Mouse (Mus musculus) gastrocnemius, postnatal 4 days (tissue): ENCODE measurements around the gene Zw10. TPM values are rescaled to one million over a fixed set of nuclear protein-coding genes. Genes with fewer than 3 reads are reported as not detected.

ENCODE experiments used
- DNase-seq, 2 experiments: peaks; one replicate each; pipeline ENCODE4 v3.0.0; 2021 to 2022; ENCODE audit warnings: low spot score in 2 of 2, mixed read lengths in 2 of 2
- long read RNA-seq, 2 experiments: library from polyadenylated mRNA; stranded (forward); transcript quantifications; one replicate each; pipeline ENCODE4 v2.0.0; 2021
- total RNA-seq, 2 experiments: library from RNA; stranded (reverse); gene quantifications; 2 replicates each; pipeline ENCODE4 v1.2.3; 2021

Zw10 gene
- 10 to 100 TPM; 13.3 to 16.2 TPM for total RNA-seq
- long read RNA-seq, experiment 1, transcript Zw10-201 (16 exons, 2,863 nt), result major isoform, 10 of 17 reads
- long read RNA-seq, experiment 1, partial matches to known transcripts, result 2 of 17 reads
- long read RNA-seq, experiment 1, other reads (novel, unspliced or antisense), result 4 of 17 reads
- long read RNA-seq, experiment 2, transcript Zw10-201 (16 exons, 2,863 nt), result major isoform, 9 of 19 reads
- long read RNA-seq, experiment 2, partial matches to known transcripts, result 4 of 19 reads
- long read RNA-seq, experiment 2, other reads (novel, unspliced or antisense), result 5 of 19 reads

- peak; percentile 78 to 93 for DNase-seq
Observed at GRCm38 (mm10) chr9:49055333-49056205, at the start of gene Zw10. TSS of gene Zw10 (plus strand) at chr9:49055613.

DNA sequence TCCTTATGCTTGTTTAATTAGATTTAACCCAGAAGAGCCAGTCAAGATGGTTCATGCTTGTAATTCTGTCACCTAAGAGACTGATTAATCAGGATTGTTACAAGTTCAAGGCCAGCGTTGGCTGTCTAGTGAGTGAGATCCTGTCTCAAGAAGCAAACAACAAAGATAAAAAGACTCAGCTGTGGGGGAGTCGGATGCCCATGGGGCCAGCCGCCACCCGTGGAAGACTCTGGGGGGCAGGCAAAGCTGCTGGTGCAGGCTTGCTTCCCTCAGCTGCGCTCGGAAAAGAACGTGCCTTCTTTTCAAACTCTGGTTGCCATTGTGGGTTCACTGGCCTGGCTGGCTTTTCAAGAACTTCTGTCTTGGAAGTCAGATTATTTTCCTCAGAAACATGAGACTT lies 39.6 kb upstream of the Zw10 start:
- no peak for DNase-seq

DNA sequence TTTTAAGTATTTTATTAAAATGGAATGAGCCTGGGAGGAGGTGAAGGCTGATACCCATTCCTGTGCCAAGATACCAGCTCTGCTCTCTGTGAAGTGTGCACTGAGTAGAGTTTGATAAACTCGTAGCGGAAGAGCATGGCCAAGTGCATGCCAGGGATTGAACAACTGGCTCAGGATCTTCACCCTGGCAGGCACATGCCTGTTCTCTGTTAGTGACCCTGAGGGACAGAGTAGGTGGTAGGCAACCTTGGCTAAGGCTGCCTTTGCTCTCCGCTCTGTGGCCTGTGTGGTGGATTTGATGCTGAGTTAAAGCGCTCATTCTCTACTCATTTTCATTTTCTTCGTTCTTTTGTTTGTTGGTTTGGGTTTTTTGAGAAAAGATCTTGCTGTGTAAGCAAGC lies 34.1 kb upstream of the Zw10 start:
- DNase-seq, result no peak

- no peak for DNase-seq
Observed at GRCm38 (mm10) chr9:49023956-49024355, 31.5 kb upstream of the Zw10 start.

- no peak for DNase-seq
Observed at GRCm38 (mm10) chr9:49024529-49024928, 30.9 kb upstream of the Zw10 start.

DNA sequence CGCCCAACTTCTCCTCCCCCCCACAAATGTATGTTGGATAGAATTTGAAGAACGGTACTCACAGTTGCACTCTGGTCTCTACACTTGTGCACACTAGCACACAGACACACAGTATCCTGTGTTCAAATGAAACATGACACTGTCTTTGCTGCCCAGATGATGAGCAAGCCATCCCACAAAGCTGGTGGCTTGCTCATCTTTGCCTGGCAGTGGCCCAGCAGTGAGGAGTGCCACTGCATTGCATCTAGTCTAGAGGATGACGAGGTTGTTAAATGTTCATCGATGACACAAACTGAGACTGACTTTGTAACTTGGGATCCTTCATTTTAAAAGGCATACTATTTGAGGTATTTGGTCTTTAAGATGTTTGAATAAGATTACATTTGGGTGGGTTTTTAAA lies 20.6 kb upstream of the Zw10 start:
- DNase-seq, result no peak

DNA sequence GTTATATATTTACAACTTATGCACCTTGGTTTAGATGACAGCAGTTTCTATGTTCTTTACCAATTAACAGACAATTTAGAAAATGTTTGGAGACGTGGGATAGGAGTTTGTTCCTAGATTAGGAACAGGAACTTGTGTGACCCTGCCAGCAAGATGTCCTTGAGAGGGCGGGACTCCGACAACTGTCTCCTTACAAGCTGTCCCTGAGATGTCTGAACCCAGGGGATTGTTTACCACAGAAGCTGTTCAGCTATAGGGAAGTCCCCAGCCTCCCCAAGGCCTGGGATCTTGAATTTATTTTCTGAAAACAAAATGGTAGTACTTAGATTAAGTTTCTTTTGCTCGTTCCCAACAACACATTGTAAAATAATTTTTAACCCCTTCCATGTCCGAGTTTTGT lies 4.5 kb upstream of the Zw10 start:
- no peak for DNase-seq

GRCm38 (mm10) chr9:49051349-49051748 lies 4.1 kb upstream of the Zw10 start:
- DNase-seq, result peak in 1 of 2 experiments; percentile 53

DNA sequence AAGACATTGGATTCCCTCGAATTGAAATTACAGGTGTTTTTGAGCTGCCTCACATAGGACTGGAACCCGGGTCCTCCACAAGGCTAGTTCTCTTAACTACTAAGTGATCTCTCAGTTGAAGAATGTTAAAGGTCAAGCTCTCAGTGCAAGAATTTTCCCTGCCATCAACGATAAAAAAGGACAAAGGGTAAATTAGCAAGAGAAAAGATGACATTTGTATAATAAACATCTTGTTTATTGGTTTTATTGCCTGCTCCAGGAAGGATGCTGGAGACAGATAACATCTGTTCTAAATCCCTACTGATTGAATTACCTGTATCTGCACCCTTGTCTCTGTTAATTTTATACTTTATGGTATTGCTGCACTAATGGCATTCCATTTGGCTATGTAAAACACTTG lies 1.4 kb upstream of the Zw10 start:
- DNase-seq, result no peak

- no peak for DNase-seq
Observed at GRCm38 (mm10) chr9:49076847-49077246, 21.4 kb downstream of the Zw10 start.

DNA sequence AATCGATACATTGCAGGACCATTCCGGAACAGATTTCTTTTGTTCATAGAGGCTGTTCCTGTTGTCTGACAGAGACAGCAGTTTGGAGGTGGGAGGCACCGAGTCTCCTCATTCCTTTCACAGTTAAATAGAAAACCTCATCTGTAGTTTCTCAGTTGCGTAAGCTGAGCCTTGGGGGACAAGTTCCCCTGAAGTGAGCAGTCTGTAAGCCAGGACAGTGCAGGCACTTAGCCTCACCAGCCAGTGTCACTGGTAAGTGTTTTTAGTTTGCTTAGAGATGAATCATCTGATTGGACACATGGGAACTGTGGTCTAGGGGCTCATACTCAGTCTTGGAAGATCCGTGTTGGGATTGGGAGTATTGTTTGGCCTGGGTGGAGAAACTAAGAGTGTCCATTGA lies 25.7 kb downstream of the Zw10 start, which contains the start of gene Tmprss5:
TSS of gene Tmprss5 (plus strand) at position 154 of the 400 bp plus-strand sequence.
- no peak for DNase-seq

DNA sequence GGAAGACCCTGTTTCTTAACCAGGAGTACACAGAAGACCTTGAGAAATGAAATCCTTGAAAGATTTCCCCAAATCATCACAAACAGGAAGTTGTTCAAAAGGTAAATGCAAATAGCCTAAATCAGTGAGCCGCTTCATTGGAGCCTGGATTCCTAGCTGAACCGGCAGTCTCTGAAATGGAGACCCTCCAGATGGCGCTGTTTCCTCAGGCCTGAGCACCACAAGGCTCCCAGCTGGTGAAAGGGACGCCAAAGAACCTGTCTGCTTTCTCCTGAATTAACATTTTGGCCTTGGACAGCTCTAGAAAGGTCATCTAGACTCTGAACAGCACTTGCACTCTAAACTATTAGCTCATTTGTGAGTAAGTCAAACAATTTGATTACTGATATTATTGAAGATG lies 26.1 kb downstream of the Zw10 start:
- DNase-seq, result peak; percentile 40 to 71

- DNase-seq, result no peak
Observed at GRCm38 (mm10) chr9:49087317-49087716, 31.9 kb downstream of the Zw10 start.

DNA sequence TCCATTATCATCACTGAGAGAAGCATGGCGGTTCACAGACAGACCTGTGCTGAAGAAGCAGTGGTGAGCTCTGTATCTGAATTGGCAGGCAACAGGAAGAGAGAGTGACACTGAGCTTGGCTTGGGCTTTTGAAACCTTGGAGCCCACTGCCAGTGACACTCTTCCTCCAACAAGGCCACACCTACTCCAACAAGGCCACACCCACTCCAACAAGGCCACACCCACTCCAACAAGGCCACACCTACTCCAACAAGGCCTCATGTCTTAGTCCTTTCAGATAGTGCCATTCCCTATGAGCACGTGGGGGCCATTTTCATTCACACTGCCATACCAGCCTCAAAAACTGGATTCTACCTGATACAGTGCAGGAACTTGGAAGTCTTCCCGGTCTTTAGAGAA lies 43.5 kb downstream of the Zw10 start:
- no peak for DNase-seq

DNA sequence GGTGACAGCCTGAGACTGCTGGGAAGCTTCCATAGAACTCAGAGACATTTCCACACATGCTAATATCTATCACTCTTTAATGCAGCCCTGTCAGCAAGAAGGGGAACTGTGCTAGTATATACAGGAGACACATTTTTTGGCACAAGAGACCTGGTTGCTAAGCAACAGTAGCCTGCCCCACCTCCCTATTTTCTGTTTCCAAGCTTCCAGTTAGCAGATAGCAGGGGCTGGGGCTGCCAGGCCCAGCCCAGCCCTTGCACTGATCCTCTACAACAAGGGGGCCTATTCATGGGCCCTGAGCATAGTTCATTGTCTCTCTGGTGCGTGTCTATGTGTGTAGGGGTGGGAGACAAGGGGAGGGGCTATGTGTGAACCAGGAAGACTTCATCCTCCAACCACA lies 46.9 kb downstream of the Zw10 start:
- DNase-seq, result no peak

GRCm38 (mm10) chr9:49109101-49109500 lies 53.7 kb downstream of the Zw10 start:
- DNase-seq, result no peak

DNA sequence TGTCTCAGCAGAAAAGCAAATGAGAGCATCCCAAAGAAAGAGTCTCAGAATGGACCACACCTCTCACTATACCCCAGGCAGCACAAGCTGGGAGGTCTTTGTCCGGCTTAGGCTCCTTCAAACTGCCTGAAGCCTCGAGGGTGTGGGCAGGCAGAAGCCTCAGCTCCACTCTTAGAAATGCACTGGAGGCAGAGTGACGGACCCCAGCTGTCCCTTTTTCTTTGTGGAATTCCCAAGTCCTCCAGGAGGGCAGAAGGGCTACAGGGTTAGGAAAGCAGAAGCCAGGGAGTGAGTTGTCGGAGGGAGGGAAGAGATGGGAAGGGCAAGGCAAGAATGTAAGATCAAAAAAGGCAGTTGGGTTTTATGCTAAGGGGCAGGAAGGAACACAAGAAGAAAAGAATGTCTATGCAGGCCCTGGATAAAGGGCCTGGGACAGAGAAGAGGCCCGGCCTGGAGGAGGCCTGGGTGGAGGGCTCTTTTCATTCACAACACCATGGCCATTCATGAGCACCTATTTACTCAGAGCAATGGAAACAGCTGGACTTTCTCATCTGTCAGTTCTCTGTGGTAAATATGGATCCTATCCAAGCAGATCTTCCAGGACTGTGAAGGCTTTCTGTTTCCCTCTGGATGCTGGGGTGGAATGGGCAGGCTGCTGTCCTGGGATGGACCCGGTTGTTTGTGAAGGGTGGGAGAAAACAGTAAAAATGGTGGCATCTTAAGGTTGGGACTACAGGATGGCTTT lies 55.2 kb downstream of the Zw10 start:
- DNase-seq, result no peak

GRCm38 (mm10) chr9:49111296-49111695 lies 55.9 kb downstream of the Zw10 start:
- no peak for DNase-seq

DNA sequence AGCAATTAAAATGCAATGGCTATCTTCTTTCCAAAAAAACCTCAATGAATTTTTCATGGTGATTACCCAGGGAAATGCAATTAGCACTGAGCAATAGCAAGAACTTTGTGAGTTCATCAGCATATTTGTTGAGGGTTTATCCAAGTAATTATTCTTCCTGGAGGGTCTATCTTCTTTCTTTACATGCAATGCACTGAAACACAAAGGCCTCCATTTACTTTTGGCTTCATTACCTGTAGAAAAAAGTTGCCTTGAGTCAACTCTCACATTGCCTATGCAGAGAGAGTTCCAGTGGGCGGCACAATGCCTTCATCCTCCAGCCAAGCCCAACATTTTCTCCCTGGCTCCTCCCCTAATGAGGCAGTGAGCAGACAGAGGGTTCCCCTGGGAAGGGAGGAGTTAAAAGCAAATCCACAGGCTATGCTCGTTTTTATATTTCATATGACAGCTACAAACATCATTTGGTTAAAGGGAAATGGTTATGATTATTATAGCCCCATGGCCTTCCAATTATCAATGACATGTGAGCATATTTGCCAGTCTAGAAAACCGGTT lies 62.9 kb downstream of the Zw10 start:
- no peak for DNase-seq

- no peak for DNase-seq
Observed at GRCm38 (mm10) chr9:49119759-49120158, 64.3 kb downstream of the Zw10 start.

- DNase-seq, result no peak
Observed at GRCm38 (mm10) chr9:49125706-49126105, 70.3 kb downstream of the Zw10 start.
